Mouse (Mus musculus) liver, embryonic 13.5 days (tissue): ENCODE results near the gene Cerk. TPM values are rescaled to one million over a fixed set of nuclear protein-coding genes. Genes with fewer than 3 reads are reported as not detected.
"Not testable (repeated sequence)": the region's sequence is repeated elsewhere in the genome, so short reads cannot be mapped to it uniquely, and the experiment has no call there.

ENCODE experiments used
- ATAC-seq: fragments of 200-750 bp; cut with Nextera tagmentation; 2 replicates; pipeline ENCODE4 v1.8.0; 2017; ENCODE audit warnings: low read depth, mild to moderate bottlenecking, moderate number of reproducible peaks, moderate library complexity
- DNase-seq: peaks from one replicate; pipeline ENCODE4 v3.0.0; 2022
- H3K27ac ChIP-seq: fragments of 300-500 bp; sonication (generic); 2 replicates; pipeline ENCODE4 v1.5.1; 2015; ENCODE audit warnings: moderate library complexity, mild to moderate bottlenecking, inconsistent platforms
- H3K27me3 ChIP-seq: fragments of 300-500 bp; sonication (generic); 2 replicates; pipeline ENCODE4 v1.6.1; 2015; ENCODE audit warnings: mild to moderate bottlenecking, inconsistent platforms
- H3K36me3 ChIP-seq: fragments of 300-500 bp; sonication (generic); 2 replicates; pipeline ENCODE4 v1.6.1; 2015; ENCODE audit warnings: mild to moderate bottlenecking, inconsistent platforms
- H3K4me1 ChIP-seq: fragments of 300-500 bp; sonication (generic); replicated peaks from 2 replicates; pipeline ENCODE4 v1.6.1; 2015; ENCODE audit warnings: inconsistent platforms
- H3K4me2 ChIP-seq: fragments of 300-500 bp; sonication (generic); 2 replicates; pipeline ENCODE4 v1.6.1; 2015; ENCODE audit warnings: inconsistent platforms, mild to moderate bottlenecking, moderate library complexity
- H3K4me3 ChIP-seq: fragments of 300-500 bp; sonication (generic); replicated peaks from 2 replicates; pipeline ENCODE4 v1.5.1; 2015; ENCODE audit warnings: mild to moderate bottlenecking, inconsistent platforms
- H3K9ac ChIP-seq: fragments of 300-500 bp; sonication (generic); 2 replicates; pipeline ENCODE4 v1.6.1; 2015; ENCODE audit warnings: mild to moderate bottlenecking, inconsistent platforms
- H3K9me3 ChIP-seq: fragments of 300-500 bp; sonication (generic); replicated peaks from 2 replicates; pipeline ENCODE4 v1.6.1; 2016; ENCODE audit warnings: inconsistent platforms
- whole genome bisulfite sequencing: fragments of 180-500 bp; shearing (Covaris S2); methylation state at CpG from one replicate; pipeline ENCODE4 v1.1.7; 2015; ENCODE audit not compliant: insufficient replicate concordance; 5-methylcytosine and 5-hydroxymethylcytosine counted together
- polyA plus RNA-seq: library from polyadenylated mRNA; unstranded; fragments of >200 nt; fragmentation: Nextera tagmentation; extraction: Ambion mirVana; gene quantifications from 2 replicates; pipeline ENCODE4 v1.2.1, GENCODE M21; 2015

The Cerk gene
- polyA plus RNA-seq, 1 experiment from 2014 or later = 3.2 TPM

DNA sequence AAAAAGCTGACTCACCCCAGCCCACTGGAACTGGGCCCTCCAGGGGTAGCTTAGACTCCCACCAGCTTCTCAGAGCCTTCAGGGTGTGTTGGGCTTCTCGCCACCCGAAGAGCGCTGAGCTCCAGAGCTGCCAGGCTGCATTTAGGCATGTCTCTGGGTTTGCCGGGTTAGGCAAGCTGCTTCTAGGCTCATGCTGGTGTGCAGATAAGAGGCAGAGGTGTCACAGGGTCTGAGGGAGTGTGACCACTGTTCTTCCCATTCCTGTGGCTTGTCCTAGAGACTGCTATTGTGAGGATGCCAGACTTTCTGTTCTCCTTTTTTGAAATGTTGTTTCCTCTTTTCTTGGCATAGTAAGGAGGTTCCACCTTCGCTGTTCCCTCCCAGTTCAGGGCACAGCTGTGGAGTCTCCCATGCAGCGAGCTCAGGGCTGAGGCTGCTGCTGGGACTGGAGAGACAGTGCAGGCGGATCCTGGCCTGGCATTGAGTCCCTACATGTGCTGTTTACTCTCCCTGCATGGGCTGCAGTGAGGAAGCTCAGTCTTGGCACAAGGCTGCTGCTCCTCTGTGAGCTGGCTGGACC is 39.1 kb upstream of the Cerk start:
- H3K9ac ChIP-seq = no peak overlapping the region
- no peak overlapping the region for H3K4me2 ChIP-seq
- 0 out of 2 replicates have a peak overlapping the region, but pooled peaks have one; percentile 6 for H3K27ac ChIP-seq
- WGBS = 49% methylated on average over 7 of the region's 7 CpGs
- H3K4me1 ChIP-seq = peaks cover 21% of the 10 kb centered on the region
- H3K9me3 ChIP-seq = no peaks in the 10 kb centered on the region
- no peaks in the 10 kb centered on the region for H3K27me3 ChIP-seq
- no peak for DNase-seq
- no peak overlapping the region for H3K4me3 ChIP-seq
- ATAC-seq = peak; percentile 58; the same call in 1 of the 2 replicates
- peaks cover 9% of the 10 kb centered on the region for H3K36me3 ChIP-seq

DNA sequence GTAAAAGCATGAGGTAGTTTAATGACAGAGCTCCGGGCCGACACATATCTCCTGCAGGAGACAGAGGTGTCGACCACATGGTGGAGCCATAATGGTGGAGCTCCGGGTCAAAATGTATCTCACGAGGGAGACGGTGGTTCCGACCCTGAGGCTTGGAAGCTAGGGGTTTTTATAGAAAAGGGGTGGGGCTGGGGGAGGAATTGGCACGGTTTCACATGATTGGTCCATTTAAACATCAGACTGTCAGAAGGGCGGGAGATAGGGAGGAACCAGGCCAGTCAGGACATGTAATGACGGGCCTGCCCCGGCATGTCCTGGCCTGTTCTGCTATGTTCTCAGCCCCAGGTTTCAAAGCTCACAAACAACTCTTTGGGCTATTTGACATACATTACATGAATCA is 36.0 kb upstream of the Cerk start:
- H3K27me3 ChIP-seq, H3K4me2 ChIP-seq, H3K4me3 ChIP-seq, ATAC-seq, H3K9me3 ChIP-seq, DNase-seq, H3K36me3 ChIP-seq, H3K9ac ChIP-seq, H3K27ac ChIP-seq: not testable (repeated sequence)
- peaks cover 27% of the 10 kb centered on the region for H3K4me1 ChIP-seq
- WGBS = 72% methylated on average over 11 of the region's 11 CpGs

- no peak overlapping the region for H3K4me3 ChIP-seq
- WGBS = 71% methylated on average over 4 of the region's 4 CpGs
- peaks cover 9% of the 10 kb centered on the region for H3K36me3 ChIP-seq
- peaks cover 29% of the 10 kb centered on the region for H3K4me1 ChIP-seq
- H3K27ac ChIP-seq = no peak overlapping the region
- H3K9me3 ChIP-seq = no peaks in the 10 kb centered on the region
- no peak for DNase-seq
- no peak for ATAC-seq
- H3K27me3 ChIP-seq = no peaks in the 10 kb centered on the region
- H3K9ac ChIP-seq = no peak overlapping the region
- H3K4me2 ChIP-seq = no peak overlapping the region
Measured at GRCm38 (mm10) chr15:86221369-86221768, 35.4 kb upstream of the Cerk start.

- Histone ChIP-seq H3K27ac (no peak overlapping the region; the same call in 1 of the 2 replicates), H3K27me3 (no peaks in the 10 kb centered on the region), H3K4me1 (peaks cover 32% of the 10 kb centered on the region), H3K4me3 (no peak overlapping the region), H3K36me3 (peaks cover 9% of the 10 kb centered on the region), H3K9ac (no peak overlapping the region), H3K4me2 (no peak overlapping the region), H3K9me3 (no peaks in the 10 kb centered on the region)
- ATAC-seq = no peak
- 77% methylated on average over 4 of the region's 4 CpGs for WGBS
- DNase-seq = no peak
Measured at GRCm38 (mm10) chr15:86220715-86221114, 34.8 kb upstream of the Cerk start.

GRCm38 (mm10) chr15:86220229-86220630 is 34.3 kb upstream of the Cerk start:
- ATAC-seq (no peak), DNase-seq (no peak)
- H3K27ac ChIP-seq = peak overlapping the region; percentile 23

GRCm38 (mm10) chr15:86219534-86220228 is 33.7 kb upstream of the Cerk start:
- peaks cover 38% of the 10 kb centered on the region for H3K4me1 ChIP-seq
- H3K27ac ChIP-seq = peak overlapping the region; percentile 23; the same call in 1 of the 2 replicates
- no peak for ATAC-seq
- DNase-seq = no peak
- H3K4me2 ChIP-seq = no peak overlapping the region
- H3K36me3 ChIP-seq = peaks cover 9% of the 10 kb centered on the region
- no peak overlapping the region for H3K9ac ChIP-seq
- no peaks in the 10 kb centered on the region for H3K27me3 ChIP-seq
- H3K4me3 ChIP-seq = no peak overlapping the region
- WGBS = 66% methylated on average over 7 of the region's 7 CpGs
- H3K9me3 ChIP-seq = no peaks in the 10 kb centered on the region

More at GRCm38 (mm10) chr15:86220229-86220630, 34.3 kb upstream of the Cerk start:
- 60% methylated on average over 5 of the region's 5 CpGs for WGBS
- Histone ChIP-seq H3K4me2 (no peak overlapping the region), H3K9me3 (no peaks in the 10 kb centered on the region), H3K4me3 (no peak overlapping the region), H3K27me3 (no peaks in the 10 kb centered on the region), H3K36me3 (peaks cover 9% of the 10 kb centered on the region), H3K9ac (no peak overlapping the region), H3K4me1 (peaks cover 35% of the 10 kb centered on the region)

DNA sequence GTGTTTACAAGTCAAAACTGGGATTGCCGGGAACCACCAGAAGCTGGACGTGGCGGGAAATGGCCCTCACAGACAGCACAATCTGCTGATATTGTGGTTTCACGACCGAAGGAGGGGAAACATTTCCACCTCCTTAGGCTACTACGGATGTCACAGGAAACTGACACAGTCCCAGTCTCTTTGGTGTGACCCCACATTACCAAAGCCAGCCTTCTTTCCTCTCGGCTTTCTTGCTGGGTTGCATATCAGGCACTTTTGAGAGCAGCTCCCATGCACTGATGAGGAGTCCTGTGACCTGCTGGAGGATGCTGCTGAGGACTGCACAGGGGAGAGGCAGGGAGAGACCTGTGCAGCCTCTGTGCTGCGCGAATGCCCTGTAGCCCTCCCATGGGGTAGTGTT is 30.7 kb upstream of the Cerk start:
- H3K4me3 ChIP-seq, ATAC-seq, H3K27me3 ChIP-seq, H3K9ac ChIP-seq, H3K4me2 ChIP-seq, H3K36me3 ChIP-seq, H3K9me3 ChIP-seq, DNase-seq: not testable (repeated sequence)
- 58% methylated on average over 9 of the region's 9 CpGs for WGBS
- H3K27ac ChIP-seq = peak overlapping the region; percentile 18
- peaks cover 57% of the 10 kb centered on the region for H3K4me1 ChIP-seq

GRCm38 (mm10) chr15:86214549-86215201 is 28.7 kb upstream of the Cerk start:
- H3K4me2 ChIP-seq = peak overlapping the region; percentile 97
- DNase-seq = no peak
- peak overlapping the region; percentile 83 for H3K27ac ChIP-seq
- H3K4me3 ChIP-seq = peak overlapping the region; percentile 95
- H3K9ac ChIP-seq = peak overlapping the region; percentile 90
- peaks cover 6% of the 10 kb centered on the region; the same call in 1 of the 2 replicates for H3K36me3 ChIP-seq
- ATAC-seq = no peak
- no peaks in the 10 kb centered on the region for H3K9me3 ChIP-seq
- 9% methylated on average over 25 of the region's 25 CpGs for WGBS
- H3K4me1 ChIP-seq = peaks cover 50% of the 10 kb centered on the region
- no peaks in the 10 kb centered on the region for H3K27me3 ChIP-seq

- Histone ChIP-seq H3K9ac (peak within 1 kb of the TSS; percentile 90), H3K27ac (peak within 1 kb of the TSS; percentile 83), H3K9me3 (no peaks in the 10 kb centered on the region), H3K4me1 (peaks cover 49% of the 10 kb centered on the region), H3K4me3 (peak within 1 kb of the TSS; percentile 95), H3K36me3 (peaks cover 6% of the 10 kb centered on the region; the same call in 1 of the 2 replicates), H3K27me3 (no peaks in the 10 kb centered on the region), H3K4me2 (peak within 1 kb of the TSS; percentile 97)
- peak; percentile 90 for ATAC-seq
- peak; percentile 87 for DNase-seq
- under 1% methylated on average over 64 of the region's 64 CpGs for WGBS
Measured at GRCm38 (mm10) chr15:86213753-86214548, 28.0 kb upstream of the Cerk start, which contains the start of gene Tbc1d22a. Gene Tbc1d22a (plus strand): TSS chr15:86214459.

- not testable (repeated sequence) for H3K27ac ChIP-seq, H3K27me3 ChIP-seq, H3K36me3 ChIP-seq, ATAC-seq, H3K9me3 ChIP-seq, DNase-seq, H3K9ac ChIP-seq
- 61% methylated on average over 5 of the region's 5 CpGs for WGBS
- Histone ChIP-seq H3K4me1 (peaks cover 43% of the 10 kb centered on the region), H3K4me2 (peak overlapping the region; percentile 33), H3K4me3 (0 out of 2 replicates have a peak overlapping the region, but pooled peaks have one; percentile 4)
Measured at GRCm38 (mm10) chr15:86212193-86212592, 26.3 kb upstream of the Cerk start.

DNA sequence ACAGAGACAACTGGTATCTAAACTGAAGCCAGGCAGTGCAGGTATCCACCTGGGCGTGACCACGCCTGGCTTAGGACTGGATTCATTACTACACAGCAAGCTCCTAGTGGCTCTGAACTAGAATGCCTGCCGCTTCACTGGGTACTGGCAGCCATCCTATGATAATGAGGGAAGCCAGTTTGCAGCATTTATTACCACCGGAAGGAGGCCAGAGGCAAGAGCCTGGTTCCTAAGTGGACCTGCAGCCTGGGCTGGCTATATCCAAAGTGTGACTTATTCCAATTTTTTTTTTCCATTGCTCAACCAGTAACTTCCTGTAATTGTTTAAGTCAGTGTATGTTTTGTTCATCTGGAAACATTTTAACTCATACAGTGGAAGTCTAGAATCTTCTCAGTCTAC is 20.4 kb upstream of the Cerk start:
- Histone ChIP-seq H3K9ac (no peak overlapping the region), H3K27ac (no peak overlapping the region), H3K4me1 (peaks cover 49% of the 10 kb centered on the region), H3K4me3 (no peak overlapping the region), H3K4me2 (no peak overlapping the region), H3K9me3 (no peaks in the 10 kb centered on the region), H3K36me3 (peaks cover under 1% of the 10 kb centered on the region; the same call in 1 of the 2 replicates), H3K27me3 (no peaks in the 10 kb centered on the region)
- 52% methylated on average over 4 of the region's 4 CpGs for WGBS
- ATAC-seq (no peak), DNase-seq (no peak)
